Mouse (Mus musculus): ENCODE measurements around the gene Efna2.

DNA sequence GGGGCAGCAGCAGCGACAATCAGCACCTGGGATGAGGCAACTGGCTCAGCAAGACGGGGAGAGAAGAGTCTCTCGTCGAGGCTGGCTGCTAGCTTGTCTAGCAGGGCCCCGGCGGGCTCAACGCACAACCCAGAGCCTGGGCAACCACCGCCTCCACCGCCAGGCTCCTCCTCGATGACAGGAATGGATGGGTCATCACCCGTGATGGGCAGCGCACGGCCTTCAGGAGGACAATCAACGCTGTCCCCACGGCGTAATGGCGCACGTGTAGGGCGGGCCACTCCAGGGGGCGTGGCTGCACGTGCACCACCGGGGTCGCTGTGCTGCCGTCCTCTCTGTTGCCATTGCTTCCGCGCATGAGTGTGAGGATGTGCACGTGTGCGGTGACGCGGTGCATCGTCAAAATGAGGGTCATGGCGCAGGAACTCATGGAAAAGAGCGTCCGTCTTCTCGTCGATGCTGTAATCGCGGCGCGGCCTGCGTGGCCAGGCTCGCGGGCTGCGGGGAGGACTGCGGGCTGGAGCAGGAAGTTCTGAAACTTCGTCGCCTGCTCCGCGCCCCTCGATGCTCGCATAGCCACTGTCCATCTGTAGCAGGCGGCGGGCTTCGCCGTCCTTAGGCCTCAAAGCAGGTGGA lies 47.8 kb upstream of the Efna2 start:
- no peak for TF ChIP-seq POLR2A (IDR thresholded peaks at IDR 0.05; ENCODE audit: borderline replicate concordance, low read depth, low read length)
- TF ChIP-seq CTCF (IDR thresholded peaks at IDR 0.05; ENCODE audit: low read depth, low read length), result no peak
